Mouse (Mus musculus) spleen, adult 2 months (tissue): Measurements from ENCODE around the gene Med12l.

ENCODE experiments used
- CTCF ChIP-seq: fragments of 200-500 bp; IDR thresholded peaks from 2 replicates; pipeline ENCODE4 v1.5.1; 2011; ENCODE audit warnings: mild to moderate bottlenecking, inconsistent platforms; ENCODE audit not compliant: insufficient read depth, insufficient read length, insufficient replicate concordance; ENCODE audit errors: extremely low read depth
- POLR2A ChIP-seq: fragments of 200-500 bp; IDR thresholded peaks from 2 replicates; pipeline ENCODE4 v1.6.1; 2011; ENCODE audit warnings: low read depth, low read length, inconsistent platforms

DNA sequence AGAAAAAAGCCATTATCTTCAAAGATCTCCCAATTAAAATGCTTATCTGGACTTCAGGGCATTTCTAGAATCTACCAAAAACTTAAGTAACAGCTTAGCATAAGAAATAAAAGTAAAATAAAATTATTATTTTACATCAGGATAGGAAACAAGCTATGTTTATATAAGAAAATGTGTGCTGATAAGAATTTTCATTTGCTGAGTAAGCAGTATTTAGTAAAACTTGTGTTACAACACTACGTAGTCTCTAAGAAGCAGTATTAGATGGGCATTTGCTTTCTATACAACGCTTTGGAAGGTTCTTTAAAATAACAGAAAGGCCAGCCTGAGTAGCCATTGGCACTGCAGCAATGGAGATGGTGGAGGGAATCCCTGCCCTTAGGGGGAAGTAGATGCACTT lies 257.8 kb downstream of the Med12l start:
- no peak for TF ChIP-seq CTCF
- no peak for TF ChIP-seq POLR2A
